Mouse (Mus musculus): ENCODE measurements around the gene Lhfp.

DNA sequence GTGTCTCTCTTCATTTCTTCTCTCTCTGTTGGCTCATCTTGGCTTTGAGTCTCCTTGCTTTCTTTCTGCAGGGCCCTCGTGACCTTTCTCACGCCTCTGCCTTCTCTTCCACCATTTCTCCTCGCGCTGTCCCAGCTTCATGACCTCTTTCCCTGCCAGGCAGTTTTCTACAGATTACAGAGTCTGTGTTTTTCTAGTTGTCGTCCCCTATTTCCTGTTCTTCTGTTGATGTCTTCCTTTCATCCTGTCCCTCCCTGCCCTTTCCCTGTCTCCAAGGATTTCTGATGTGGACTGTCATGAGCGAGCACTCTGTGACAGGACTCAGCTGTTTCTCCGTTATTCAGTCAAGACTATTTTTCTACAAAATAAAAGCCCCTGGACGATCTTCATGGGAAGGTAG, 124.7 kb downstream of the Lhfp start:
- TF ChIP-seq CTCF (IDR thresholded peaks at IDR 0.05; ENCODE audit: borderline replicate concordance, insufficient read depth, low read length) = no peak
- TF ChIP-seq POLR2A (IDR thresholded peaks at IDR 0.05; ENCODE audit: low read depth, low read length) = no peak
